Mouse (Mus musculus) kidney, adult 9 months (tissue): ENCODE results near the gene Trat1.

ENCODE experiments used
- DNase-seq: peaks from one replicate; pipeline ENCODE4 v3.0.0; 2022

The Trat1 gene

GRCm38 (mm10) chr16:48771971-48772445 lies at the start of gene Trat1:
TSS of gene Trat1 (minus strand) at chr16:48772021.
- no peak for DNase-seq

GRCm38 (mm10) chr16:48818524-48818923 lies 46.7 kb upstream of the Trat1 start:
- no peak for DNase-seq

- no peak for DNase-seq
Measured at GRCm38 (mm10) chr16:48816695-48817094, 44.9 kb upstream of the Trat1 start, which contains the start of gene Retnlb. TSS of gene Retnlb (plus strand) at chr16:48816856.

- peak; percentile 1 for DNase-seq
Measured at GRCm38 (mm10) chr16:48811881-48812436, 40.1 kb upstream of the Trat1 start.

- DNase-seq, result no peak
Measured at GRCm38 (mm10) chr16:48809374-48809773, 37.6 kb upstream of the Trat1 start.

GRCm38 (mm10) chr16:48806521-48806920 lies 34.7 kb upstream of the Trat1 start:
- no peak for DNase-seq

GRCm38 (mm10) chr16:48805412-48805811 lies 33.6 kb upstream of the Trat1 start:
- DNase-seq, result no peak

- no peak for DNase-seq
Measured at GRCm38 (mm10) chr16:48800906-48801305, 29.1 kb upstream of the Trat1 start.

GRCm38 (mm10) chr16:48799470-48799869 lies 27.6 kb upstream of the Trat1 start:
- no peak for DNase-seq

GRCm38 (mm10) chr16:48798285-48798684 lies 26.5 kb upstream of the Trat1 start:
- DNase-seq, result no peak

GRCm38 (mm10) chr16:48788704-48789185 lies 16.9 kb upstream of the Trat1 start:
- no peak for DNase-seq

- DNase-seq, result no peak
Measured at GRCm38 (mm10) chr16:48786258-48786657, 14.4 kb upstream of the Trat1 start.

- DNase-seq, result no peak
Measured at GRCm38 (mm10) chr16:48777254-48777653, 5.4 kb upstream of the Trat1 start.

GRCm38 (mm10) chr16:48769183-48769582 lies 2.6 kb downstream of the Trat1 start:
- DNase-seq, result no peak

GRCm38 (mm10) chr16:48760643-48761481 lies 11.0 kb downstream of the Trat1 start:
- DNase-seq, result peak; percentile 1

GRCm38 (mm10) chr16:48750145-48750827 lies 21.5 kb downstream of the Trat1 start:
- no peak for DNase-seq

GRCm38 (mm10) chr16:48745418-48745817 lies 26.4 kb downstream of the Trat1 start:
- no peak for DNase-seq

GRCm38 (mm10) chr16:48745011-48745410 lies 26.8 kb downstream of the Trat1 start:
- no peak for DNase-seq

GRCm38 (mm10) chr16:48741549-48741948 lies 30.3 kb downstream of the Trat1 start:
- DNase-seq, result no peak

GRCm38 (mm10) chr16:48739974-48740373 lies 31.8 kb downstream of the Trat1 start:
- DNase-seq, result no peak

- DNase-seq, result no peak
Measured at GRCm38 (mm10) chr16:48738429-48738828, 33.4 kb downstream of the Trat1 start.

GRCm38 (mm10) chr16:48736890-48737289 lies 34.9 kb downstream of the Trat1 start:
- DNase-seq, result no peak

GRCm38 (mm10) chr16:48720259-48720658 lies 51.6 kb downstream of the Trat1 start:
- no peak for DNase-seq
